Mouse (Mus musculus) MEL (cell line): ENCODE results near the gene Hdac4. TPM values are rescaled to one million over a fixed set of nuclear protein-coding genes. Genes with fewer than 3 reads are reported as not detected.

Experiments
- DNase-seq: peaks from one replicate; pipeline ENCODE4 v3.0.0; 2011; ENCODE audit warnings: low read depth, low spot score
- H3K27ac ChIP-seq: 2 replicates; pipeline ENCODE4 v1.5.1; 2012; ENCODE audit warnings: low read depth, mild to moderate bottlenecking, control low read depth, low read length, moderate library complexity; ENCODE audit not compliant: control insufficient read depth
- H3K27me3 ChIP-seq, 2 experiments: fragments of 150-350 bp in 1 of 2; sonication (generic) in 1 of 2; 2 replicates each; pipeline ENCODE4 v1.6.1; 2012; ENCODE audit warnings: low read length in 2 of 2, mild to moderate bottlenecking in 2 of 2, improper control_type of control experiment in 1 of 2, moderate library complexity in 1 of 2; ENCODE audit not compliant: insufficient read depth in 2 of 2, control insufficient read depth in 1 of 2
- H3K36me3 ChIP-seq, 2 experiments: 2 replicates each; pipeline ENCODE4 v1.6.1; 2012 to 2014; ENCODE audit warnings: low read length in 2 of 2, improper control_type of control experiment in 1 of 2, inconsistent platforms in 1 of 2, mild to moderate bottlenecking in 1 of 2; ENCODE audit not compliant: insufficient read depth in 2 of 2, control insufficient read depth in 1 of 2
- H3K4me1 ChIP-seq, 2 experiments: fragments of 150-350 bp in 1 of 2; sonication (generic) in 1 of 2; 2 replicates each; pipeline ENCODE4 v1.6.1; 2012; ENCODE audit warnings: low read length in 2 of 2, improper control_type of control experiment in 1 of 2, mild to moderate bottlenecking in 1 of 2; ENCODE audit not compliant: insufficient read depth in 2 of 2, control insufficient read depth in 1 of 2
- H3K4me3 ChIP-seq, 2 experiments: fragments of 150-350 bp in 1 of 2; sonication (generic) in 1 of 2; 2 replicates each; pipeline ENCODE4 v1.5.1; 2012; ENCODE audit warnings: low read depth in 2 of 2, low read length in 2 of 2, mild to moderate bottlenecking in 2 of 2, moderate library complexity in 2 of 2, control low read depth in 1 of 2, improper control_type of control experiment in 1 of 2; ENCODE audit not compliant: control insufficient read depth in 1 of 2, insufficient read depth in 1 of 2
- H3K79me2 ChIP-seq: 2 replicates; pipeline ENCODE4 v1.6.1; 2012; ENCODE audit warnings: mild to moderate bottlenecking, low read length, moderate library complexity; ENCODE audit not compliant: control insufficient read depth, poor library complexity, insufficient read depth
- H3K9ac ChIP-seq: 2 replicates; pipeline ENCODE4 v1.6.1; 2012; ENCODE audit warnings: low read depth, mild to moderate bottlenecking, control low read depth, low read length, moderate library complexity; ENCODE audit not compliant: control insufficient read depth, poor library complexity, severe bottlenecking
- H3K9me3 ChIP-seq: fragments of 150-350 bp; sonication (generic); replicated peaks from 2 replicates; pipeline ENCODE4 v1.6.1; 2012; ENCODE audit warnings: mild to moderate bottlenecking, low read length, improper control_type of control experiment, moderate library complexity; ENCODE audit not compliant: insufficient read depth
- BHLHE40 ChIP-seq: IDR thresholded peaks from 2 replicates; pipeline ENCODE4 v1.6.1; 2012; ENCODE audit warnings: low read depth, mild to moderate bottlenecking, inconsistent platforms, low read length, improper control_type of control experiment, borderline replicate concordance
- CHD2 ChIP-seq: IDR thresholded peaks from 2 replicates; pipeline ENCODE4 v1.6.1; 2011; ENCODE audit warnings: low read length, improper control_type of control experiment
- CTCF ChIP-seq, 3 experiments: IDR thresholded peaks in 2 of 3; conservative IDR thresholded peaks in 1 of 3; 2 replicates each; pipeline ENCODE4 v1.5.1; 2011 to 2012; ENCODE audit warnings: low read length in 3 of 3, low read depth in 2 of 3, mild to moderate bottlenecking in 2 of 3, improper control_type of control experiment in 1 of 3, inconsistent platforms in 1 of 3, mixed read lengths in 1 of 3, moderate library complexity in 1 of 3; ENCODE audit not compliant: control insufficient read depth in 1 of 3, insufficient read depth in 1 of 3, poor library complexity in 1 of 3, severe bottlenecking in 1 of 3
- E2F4 ChIP-seq: IDR thresholded peaks from 2 replicates; pipeline ENCODE4 v1.6.1; 2011; ENCODE audit warnings: low read depth, low read length, improper control_type of control experiment, borderline replicate concordance
- GATA1 ChIP-seq: IDR thresholded peaks from 2 replicates; pipeline ENCODE4 v1.6.1; 2011; ENCODE audit warnings: low read depth, low read length, improper control_type of control experiment
- KAT2A ChIP-seq: conservative IDR thresholded peaks from 2 replicates; pipeline ENCODE4 v1.6.1; 2012; ENCODE audit warnings: low read depth, low read length, improper control_type of control experiment, inconsistent platforms
- MAFK ChIP-seq: IDR thresholded peaks from 2 replicates; pipeline ENCODE4 v1.6.1; 2011; ENCODE audit warnings: low read depth, mild to moderate bottlenecking, low read length, improper control_type of control experiment, borderline replicate concordance
- MXI1 ChIP-seq: IDR thresholded peaks from 2 replicates; pipeline ENCODE4 v1.6.1; 2011; ENCODE audit warnings: mild to moderate bottlenecking, low read depth, low read length, improper control_type of control experiment
- MYC ChIP-seq: IDR thresholded peaks from 2 replicates; pipeline ENCODE4 v1.6.1; 2011; ENCODE audit warnings: low read depth, mild to moderate bottlenecking, low read length, improper control_type of control experiment, moderate library complexity
- NELFE ChIP-seq: IDR thresholded peaks from 2 replicates; pipeline ENCODE4 v1.6.1; 2011; ENCODE audit warnings: low read depth, low read length, improper control_type of control experiment
- NRF1 ChIP-seq: IDR thresholded peaks from 2 replicates; pipeline ENCODE4 v1.6.1; 2014; ENCODE audit warnings: low read depth, mild to moderate bottlenecking, inconsistent platforms, low read length, improper control_type of control experiment, moderate library complexity; ENCODE audit not compliant: poor library complexity, insufficient read depth, severe bottlenecking
- POLR2A ChIP-seq, 2 experiments: IDR thresholded peaks; 2 replicates each; pipeline ENCODE4 v1.6.1; 2011 to 2012; ENCODE audit warnings: low read length in 2 of 2, mild to moderate bottlenecking in 2 of 2, control low read depth in 1 of 2, improper control_type of control experiment in 1 of 2, low read depth in 1 of 2, moderate library complexity in 1 of 2; ENCODE audit not compliant: control insufficient read depth in 1 of 2, insufficient read depth in 1 of 2, poor library complexity in 1 of 2
- RCOR1 ChIP-seq: IDR thresholded peaks from 2 replicates; pipeline ENCODE4 v1.6.1; 2012; ENCODE audit warnings: low read depth, mild to moderate bottlenecking, inconsistent platforms, low read length, improper control_type of control experiment
- SMC3 ChIP-seq: IDR thresholded peaks from 2 replicates; pipeline ENCODE4 v1.6.1; 2011; ENCODE audit warnings: low read depth, low read length, improper control_type of control experiment
- TBP ChIP-seq: IDR thresholded peaks from 2 replicates; pipeline ENCODE4 v1.8.0; 2011; ENCODE audit warnings: low read depth, low read length, improper control_type of control experiment
- TCF12 ChIP-seq: IDR thresholded peaks from 2 replicates; pipeline ENCODE4 v1.6.1; 2014; ENCODE audit warnings: low read depth, mild to moderate bottlenecking, inconsistent platforms, low read length, improper control_type of control experiment, moderate library complexity
- USF2 ChIP-seq, 2 experiments: IDR thresholded peaks; 2 replicates each; pipeline ENCODE4 v1.6.1; 2011 to 2012; ENCODE audit warnings: improper control_type of control experiment in 2 of 2, low read length in 2 of 2, borderline replicate concordance in 1 of 2, inconsistent platforms in 1 of 2, low read depth in 1 of 2, mild to moderate bottlenecking in 1 of 2; ENCODE audit not compliant: insufficient read depth in 1 of 2
- ZMIZ1 ChIP-seq: IDR thresholded peaks from 2 replicates; pipeline ENCODE4 v1.6.1; 2012; ENCODE audit warnings: low read depth, mild to moderate bottlenecking, inconsistent platforms, low read length, improper control_type of control experiment, moderate library complexity
- polyA plus RNA-seq, 2 experiments: library from polyadenylated mRNA; stranded (reverse) in 1 of 2; unstranded in 1 of 2; fragments of >175 nt in 1 of 2; fragments of >200 nt in 1 of 2; gene quantifications; 2 replicates each; pipeline versions ENCODE4 v1.2.1 to v1.2.4; 2012; ENCODE audit warnings: low replicate concordance in 2 of 2, low read depth in 1 of 2; ENCODE audit not compliant: insufficient read length in 2 of 2, insufficient read depth in 1 of 2, missing spikeins in 1 of 2
- total RNA-seq: library from RNA; depleted of rRNA; stranded (reverse); fragments of 300-350 nt; gene quantifications from 2 replicates; pipeline ENCODE4 v1.2.3, GENCODE M21; 2012

Hdac4 gene
- total and polyA plus RNA-seq, 3 experiments: 11.0 to 19.5 (median 12.3) TPM

- H3K36me3 ChIP-seq: peaks cover 0 to 2% of the 10 kb centered on the region in 2 experiments; a peak in 1 of 4 replicates
- no peaks in the 10 kb centered on the region for H3K79me2 ChIP-seq
- peaks cover 0 to 2% of the 10 kb centered on the region in 2 experiments; a peak in 1 of 4 replicates for H3K4me1 ChIP-seq
- no peak overlapping the region for H3K4me3 ChIP-seq
- no peak overlapping the region for H3K9ac ChIP-seq
- DNase-seq: no peak
- H3K27ac ChIP-seq: no peak overlapping the region
- no peaks in the 10 kb centered on the region for H3K9me3 ChIP-seq
- H3K27me3 ChIP-seq: no peaks in the 10 kb centered on the region
- TF ChIP-seq CTCF (IDR thresholded peaks at IDR 0.05 in 2 of 3, conservative IDR thresholded peaks at IDR 0.05 in 1 of 3; ENCODE audit: control insufficient read depth in 1 of 3, insufficient read depth in 1 of 3, low read depth in 2 of 3, low read length in 3 of 3, poor library complexity in 1 of 3, severe bottlenecking in 1 of 3) (no peak), BHLHE40 (no peak), USF2 (IDR thresholded peaks at IDR 0.05; ENCODE audit: borderline replicate concordance in 1 of 2, insufficient read depth in 1 of 2, low read depth in 1 of 2, low read length in 2 of 2) (no peak), CHD2 (no peak), POLR2A (IDR thresholded peaks at IDR 0.05; ENCODE audit: control insufficient read depth in 1 of 2, insufficient read depth in 1 of 2, low read depth in 1 of 2, low read length in 2 of 2, poor library complexity in 1 of 2) (no peak), NRF1 (no peak), RCOR1 (no peak), E2F4 (no peak), SMC3 (no peak), TBP (no peak), KAT2A (no peak), MXI1 (no peak), MAFK (no peak), ZMIZ1 (no peak), GATA1 (no peak), TCF12 (no peak)
Measured at GRCm38 (mm10) chr1:92106486-92107160, 88.9 kb downstream of the Hdac4 start.

GRCm38 (mm10) chr1:92104718-92105117, 90.8 kb downstream of the Hdac4 start:
- H3K36me3 ChIP-seq: peaks cover 2% of the 10 kb centered on the region in 2 experiments; a peak in 2 of 4 replicates
- no peak overlapping the region for H3K4me3 ChIP-seq
- H3K27me3 ChIP-seq: no peaks in the 10 kb centered on the region
- no peaks in the 10 kb centered on the region for H3K79me2 ChIP-seq
- no peak overlapping the region for H3K27ac ChIP-seq
- H3K4me1 ChIP-seq: peaks cover 0 to 1% of the 10 kb centered on the region in 2 experiments; a peak in 1 of 4 replicates
- no peak for TF ChIP-seq NELFE
- TF ChIP-seq MYC: no peak
- TF ChIP-seq, all 39 proteins: peak for 0
- no peak for DNase-seq
- Histone ChIP-seq H3K9ac (no peak overlapping the region), H3K9me3 (no peaks in the 10 kb centered on the region)
